Mouse (Mus musculus) kidney, embryonic 14.5 days (tissue): Measurements from ENCODE around the gene Ccdc13. TPM values are rescaled to one million over a fixed set of nuclear protein-coding genes. Genes with fewer than 3 reads are reported as not detected.
A peak's percentile ranks its signal among the peaks of the same experiment; 100 is the strongest.

Experiments
- ATAC-seq: fragments of 200-750 bp; cut with Nextera tagmentation; 2 replicates; pipeline ENCODE4 v1.8.0; 2017; ENCODE audit warnings: moderate number of reproducible peaks, mild to moderate bottlenecking, moderate TSS enrichment, moderate library complexity; ENCODE audit not compliant: low FRiP score, low TSS enrichment
- H3K27ac ChIP-seq: fragments of 300-500 bp; sonication (generic); 2 replicates; pipeline ENCODE4 v1.5.1; 2014; ENCODE audit warnings: low read depth, mild to moderate bottlenecking, low read length, moderate library complexity, mixed read lengths
- H3K27me3 ChIP-seq: fragments of 300-500 bp; sonication (generic); 2 replicates; pipeline ENCODE4 v1.6.1; 2014; ENCODE audit warnings: mild to moderate bottlenecking, low read length; ENCODE audit not compliant: control insufficient read depth, insufficient read depth
- H3K36me3 ChIP-seq: fragments of 300-500 bp; sonication (generic); 2 replicates; pipeline ENCODE4 v1.6.1; 2014; ENCODE audit warnings: low read length, mixed read lengths; ENCODE audit not compliant: control insufficient read depth, insufficient read depth
- H3K4me1 ChIP-seq: fragments of 300-500 bp; sonication (generic); 2 replicates; pipeline ENCODE4 v1.6.1; 2014; ENCODE audit warnings: low read length, mixed read lengths; ENCODE audit not compliant: control insufficient read depth, insufficient read depth
- H3K4me2 ChIP-seq: fragments of 300-500 bp; sonication (generic); replicated peaks from 2 replicates; pipeline ENCODE4 v1.6.1; 2014; ENCODE audit warnings: low read depth, mild to moderate bottlenecking, low read length
- H3K4me3 ChIP-seq: fragments of 300-500 bp; sonication (generic); 2 replicates; pipeline ENCODE4 v1.5.1; 2014; ENCODE audit warnings: mild to moderate bottlenecking, low read length
- H3K9ac ChIP-seq: fragments of 300-500 bp; sonication (generic); 2 replicates; pipeline ENCODE4 v1.6.1; 2014; ENCODE audit warnings: low read depth, mild to moderate bottlenecking, low read length, moderate library complexity
- H3K9me3 ChIP-seq: fragments of 300-500 bp; sonication (generic); 2 replicates; pipeline ENCODE4 v1.6.1; 2016; ENCODE audit warnings: low read length; ENCODE audit not compliant: control insufficient read depth
- WGBS: fragments of 180-500 bp; shearing (Covaris S2); extraction: QIAGEN DNeasy Blood & Tissue Kit; methylation state at CpG from one replicate; pipeline ENCODE4 v1.1.7; 2014; 5-methylcytosine and 5-hydroxymethylcytosine counted together
- polyA plus RNA-seq: library from polyadenylated mRNA; unstranded; fragments of >200 nt; fragmentation: Nextera tagmentation; extraction: Ambion mirVana; gene quantifications from 2 replicates; pipeline ENCODE4 v1.2.1, GENCODE M21; 2014

Ccdc13 gene
- polyA plus RNA-seq, 1 experiment from 2014 or later, result 0.16 TPM

- H3K9ac ChIP-seq, result no peak overlapping the region
- no peak for ATAC-seq
- no peak overlapping the region for H3K4me3 ChIP-seq
- H3K36me3 ChIP-seq, result peaks cover 40% of the 10 kb centered on the region
- no peak overlapping the region for H3K4me2 ChIP-seq
- WGBS, result 82% methylated on average over 10 of the region's 10 CpGs
- H3K9me3 ChIP-seq, result no peaks in the 10 kb centered on the region
- H3K27ac ChIP-seq, result no peak overlapping the region
- H3K27me3 ChIP-seq, result no peaks in the 10 kb centered on the region
- H3K4me1 ChIP-seq, result peaks cover 26% of the 10 kb centered on the region; the same call in 1 of the 2 replicates
Observed at GRCm38 (mm10) chr9:121762248-121762647, 77.0 kb downstream of the Ccdc13 start.

- Histone ChIP-seq H3K4me3 (no peak overlapping the region), H3K27ac (no peak overlapping the region), H3K27me3 (no peaks in the 10 kb centered on the region), H3K4me1 (peaks cover 26% of the 10 kb centered on the region; the same call in 1 of the 2 replicates), H3K4me2 (no peak overlapping the region), H3K36me3 (peaks cover 38% of the 10 kb centered on the region), H3K9me3 (no peaks in the 10 kb centered on the region), H3K9ac (no peak overlapping the region)
- ATAC-seq, result no peak
- WGBS, result 67% methylated on average over 8 of the region's 8 CpGs
Observed at GRCm38 (mm10) chr9:121761787-121762186, 77.5 kb downstream of the Ccdc13 start.

- WGBS, result 71% methylated on average over 10 of the region's 10 CpGs
- peaks cover 38% of the 10 kb centered on the region for H3K36me3 ChIP-seq
- H3K27ac ChIP-seq, result no peak overlapping the region
- ATAC-seq, result no peak
- peak overlapping the region; percentile 94 for H3K4me2 ChIP-seq
- peak overlapping the region; percentile 86 for H3K4me3 ChIP-seq
- peak overlapping the region; percentile 92 for H3K9ac ChIP-seq
- no peaks in the 10 kb centered on the region for H3K27me3 ChIP-seq
- no peaks in the 10 kb centered on the region for H3K9me3 ChIP-seq
- peaks cover 26% of the 10 kb centered on the region; the same call in 1 of the 2 replicates for H3K4me1 ChIP-seq
Observed at GRCm38 (mm10) chr9:121761091-121761665, 78.1 kb downstream of the Ccdc13 start.

DNA sequence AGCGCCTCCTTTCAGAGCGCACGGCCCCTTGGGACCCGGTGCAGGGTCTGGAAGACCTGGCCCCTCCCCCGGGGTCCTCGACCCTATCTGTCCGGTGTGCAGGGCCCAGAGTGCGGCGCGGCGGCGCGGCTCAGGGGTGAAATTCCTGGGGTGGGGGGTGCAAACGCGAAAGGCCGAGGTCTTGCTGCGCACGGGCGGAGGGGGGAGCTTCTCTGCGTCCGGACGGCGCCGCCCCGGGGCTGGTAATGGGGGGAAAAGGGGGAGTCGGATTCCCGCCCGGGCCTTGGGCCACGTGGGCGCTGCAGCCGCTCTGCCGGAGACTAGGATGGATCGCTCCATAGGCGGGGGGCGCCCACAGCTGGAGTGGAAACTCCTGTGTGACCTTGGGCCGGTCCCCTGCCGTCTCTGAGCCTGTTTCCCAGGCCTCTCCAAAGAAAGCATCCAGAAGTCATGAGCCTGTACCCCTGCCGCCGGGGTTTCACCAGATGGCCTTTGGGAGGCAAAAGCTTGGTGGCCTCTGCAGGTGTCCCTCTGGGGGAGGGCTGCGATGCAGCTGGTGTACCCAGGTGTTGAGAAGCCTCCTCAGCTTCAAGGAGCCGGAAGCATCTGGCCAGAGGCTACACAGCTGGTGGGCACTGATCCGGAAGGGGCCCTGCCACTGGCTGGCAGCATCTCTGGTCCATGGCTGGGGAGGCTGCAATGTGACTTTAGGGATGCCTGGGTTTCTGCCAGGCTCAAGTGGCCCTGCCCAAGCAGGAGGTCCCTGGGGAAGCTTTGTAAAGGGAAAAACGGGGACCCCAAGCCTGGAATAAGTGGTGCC, 78.8 kb downstream of the Ccdc13 start:
- WGBS, result 1% methylated on average over 31 of the region's 43 CpGs
- Histone ChIP-seq H3K9ac (peak overlapping the region; percentile 92), H3K27ac (peak overlapping the region; percentile 93), H3K4me2 (peak overlapping the region; percentile 94), H3K4me1 (peaks cover 26% of the 10 kb centered on the region; the same call in 1 of the 2 replicates), H3K4me3 (peak overlapping the region; percentile 86), H3K27me3 (no peaks in the 10 kb centered on the region), H3K9me3 (no peaks in the 10 kb centered on the region), H3K36me3 (peaks cover 37% of the 10 kb centered on the region)
- peak; percentile 74 for ATAC-seq

DNA sequence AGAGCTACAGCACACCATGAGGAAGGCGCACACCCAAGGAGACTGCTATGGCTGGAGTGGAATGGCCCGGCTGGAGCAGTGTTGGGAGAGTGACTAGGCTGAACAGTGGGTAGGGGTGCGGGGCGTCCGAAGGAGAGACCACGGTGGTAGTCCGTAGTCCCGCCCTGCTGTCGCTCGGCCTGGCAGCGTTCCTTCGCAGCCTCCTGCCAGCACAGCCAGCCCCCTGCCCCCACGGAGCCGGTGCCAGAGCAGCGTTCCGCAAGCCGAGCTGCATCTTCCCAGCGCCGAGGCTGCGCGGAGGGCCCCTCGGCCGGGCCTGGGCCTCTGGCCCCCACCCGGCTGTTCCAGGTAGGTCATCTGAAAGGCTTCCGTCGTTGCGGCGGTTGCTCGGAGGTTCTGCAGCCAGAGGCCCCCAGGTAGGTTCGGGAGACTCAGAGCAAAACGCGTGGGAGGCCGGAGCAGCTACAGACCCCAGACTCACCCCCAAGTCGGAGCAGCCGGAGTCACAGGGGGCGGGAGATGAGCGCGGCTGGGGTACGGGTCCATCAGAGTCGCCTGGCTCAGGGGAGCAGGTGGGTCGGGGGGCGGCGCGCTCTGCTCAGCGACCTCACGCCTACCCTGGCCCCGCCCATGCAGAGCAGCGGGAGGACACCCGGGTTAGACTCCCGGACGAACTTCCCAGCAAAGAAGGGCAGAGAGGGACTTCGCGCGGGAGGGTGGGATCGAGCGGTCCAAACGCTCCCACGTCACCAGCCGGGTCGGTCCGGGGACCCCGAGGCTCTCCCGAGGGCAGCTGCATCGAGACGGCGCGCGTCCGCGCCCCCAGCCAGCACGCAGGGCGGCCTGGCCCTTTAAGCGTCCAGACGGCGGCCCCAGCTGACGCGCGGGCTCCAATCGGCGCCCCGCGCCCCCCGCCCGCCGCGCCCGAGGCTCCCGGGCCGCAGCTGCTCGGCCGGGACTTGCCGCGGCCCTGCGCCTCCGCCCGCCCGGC, 79.9 kb downstream of the Ccdc13 start, which contains the start of gene Zfp651:
Gene Zfp651, plus strand, starts transcription at position 240 of the 991 bp plus-strand sequence.
- Histone ChIP-seq H3K36me3 (peaks cover 38% of the 10 kb centered on the region), H3K27ac (peak within 1 kb of the TSS; percentile 93), H3K4me2 (peak within 1 kb of the TSS; percentile 94), H3K4me3 (peak within 1 kb of the TSS; percentile 86), H3K9ac (peak within 1 kb of the TSS; percentile 92), H3K4me1 (peaks cover 26% of the 10 kb centered on the region; the same call in 1 of the 2 replicates), H3K27me3 (no peaks in the 10 kb centered on the region), H3K9me3 (no peaks in the 10 kb centered on the region)
- 1% methylated on average over 80 of the region's 97 CpGs for WGBS
- ATAC-seq, result peak; percentile 75

GRCm38 (mm10) chr9:121757835-121758814, 81.1 kb downstream of the Ccdc13 start:
- H3K27ac ChIP-seq, result no peak overlapping the region
- 0 out of 2 replicates have a peak overlapping the region, but pooled peaks have one; percentile 92 for H3K9ac ChIP-seq
- no peaks in the 10 kb centered on the region for H3K27me3 ChIP-seq
- peak overlapping the region; percentile 86 for H3K4me3 ChIP-seq
- H3K9me3 ChIP-seq, result no peaks in the 10 kb centered on the region
- 47% methylated on average over 10 of the region's 10 CpGs for WGBS
- peaks cover 26% of the 10 kb centered on the region; the same call in 1 of the 2 replicates for H3K4me1 ChIP-seq
- H3K4me2 ChIP-seq, result peak overlapping the region; percentile 94
- H3K36me3 ChIP-seq, result peaks cover 42% of the 10 kb centered on the region
- no peak for ATAC-seq

DNA sequence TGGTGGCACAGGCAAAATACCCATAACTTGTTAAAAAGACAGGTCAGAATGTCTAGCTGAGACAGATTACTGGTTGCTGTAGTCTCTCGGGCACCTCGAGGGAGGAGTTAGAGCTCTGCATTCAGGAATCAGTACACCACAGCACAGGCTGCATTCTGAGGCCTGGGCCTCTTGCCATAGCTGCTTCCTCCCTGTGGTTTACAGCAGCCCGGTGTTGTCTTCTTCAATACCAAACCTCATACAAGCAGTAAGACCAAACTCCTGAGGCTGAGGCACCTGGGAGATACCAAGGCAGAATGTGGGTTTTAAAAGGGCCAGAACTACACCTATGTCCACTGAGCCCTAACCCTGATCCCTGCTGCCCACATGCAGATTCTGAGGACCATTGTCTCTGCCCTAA, 81.8 kb downstream of the Ccdc13 start:
- Histone ChIP-seq H3K27me3 (no peaks in the 10 kb centered on the region), H3K36me3 (peaks cover 40% of the 10 kb centered on the region), H3K4me3 (no peak overlapping the region), H3K27ac (no peak overlapping the region), H3K4me2 (no peak overlapping the region), H3K4me1 (peaks cover 26% of the 10 kb centered on the region; the same call in 1 of the 2 replicates), H3K9ac (no peak overlapping the region), H3K9me3 (no peaks in the 10 kb centered on the region)
- WGBS, result 65% methylated on average over 3 of the region's 3 CpGs
- no peak for ATAC-seq
